Mouse (Mus musculus) liver, embryonic 16.5 days (tissue): Measurements from ENCODE around the gene Trpv2. TPM values are rescaled to one million over a fixed set of nuclear protein-coding genes. Genes with fewer than 3 reads are reported as not detected.
A peak's percentile ranks its signal among the peaks of the same experiment; 100 is the strongest.

Experiments used
- ATAC-seq: fragments of 200-750 bp; cut with Nextera tagmentation; 2 replicates; pipeline ENCODE4 v1.8.0; 2017; ENCODE audit warnings: low read depth, mild to moderate bottlenecking, moderate number of reproducible peaks, moderate library complexity
- H3K27ac ChIP-seq: fragments of 300-500 bp; sonication (generic); 2 replicates; pipeline ENCODE4 v1.5.1; 2014; ENCODE audit warnings: mild to moderate bottlenecking, low read length
- H3K27me3 ChIP-seq: fragments of 300-500 bp; sonication (generic); 2 replicates; pipeline ENCODE4 v1.6.1; 2014; ENCODE audit warnings: low read depth, low read length, mixed read lengths; ENCODE audit not compliant: control insufficient read depth, insufficient read depth
- H3K36me3 ChIP-seq: fragments of 300-500 bp; sonication (generic); 2 replicates; pipeline ENCODE4 v1.6.1; 2014; ENCODE audit warnings: mild to moderate bottlenecking; ENCODE audit not compliant: control insufficient read depth, insufficient read depth
- H3K4me1 ChIP-seq: fragments of 300-500 bp; sonication (generic); 2 replicates; pipeline ENCODE4 v1.6.1; 2014; ENCODE audit warnings: low read depth, low read length, mixed read lengths; ENCODE audit not compliant: control insufficient read depth
- H3K4me2 ChIP-seq: fragments of 300-500 bp; sonication (generic); 2 replicates; pipeline ENCODE4 v1.6.1; 2014; ENCODE audit warnings: low read depth, low read length, mixed read lengths
- H3K4me3 ChIP-seq: fragments of 300-500 bp; sonication (generic); 2 replicates; pipeline ENCODE4 v1.5.1; 2014; ENCODE audit warnings: low read depth, mild to moderate bottlenecking, low read length
- H3K9ac ChIP-seq: fragments of 300-500 bp; sonication (generic); 2 replicates; pipeline ENCODE4 v1.6.1; 2014; ENCODE audit warnings: low read depth, low read length
- H3K9me3 ChIP-seq: fragments of 300-500 bp; sonication (generic); replicated peaks from 2 replicates; pipeline ENCODE4 v1.6.1; 2016; ENCODE audit warnings: low read length; ENCODE audit not compliant: control insufficient read depth
- WGBS: fragments of 180-500 bp; shearing (Covaris S2); extraction: QIAGEN DNeasy Blood & Tissue Kit; methylation state at CpG from one replicate; pipeline ENCODE4 v1.1.7; 2014; ENCODE audit not compliant: insufficient replicate concordance; 5-methylcytosine and 5-hydroxymethylcytosine counted together
- polyA plus RNA-seq: library from polyadenylated mRNA; unstranded; fragments of >200 nt; fragmentation: Nextera tagmentation; extraction: Ambion mirVana; gene quantifications from 2 replicates; pipeline ENCODE4 v1.2.1, GENCODE M21; 2015

Gene Trpv2
- polyA plus RNA-seq, 1 experiment from 2014 or later = 5.0 TPM

DNA sequence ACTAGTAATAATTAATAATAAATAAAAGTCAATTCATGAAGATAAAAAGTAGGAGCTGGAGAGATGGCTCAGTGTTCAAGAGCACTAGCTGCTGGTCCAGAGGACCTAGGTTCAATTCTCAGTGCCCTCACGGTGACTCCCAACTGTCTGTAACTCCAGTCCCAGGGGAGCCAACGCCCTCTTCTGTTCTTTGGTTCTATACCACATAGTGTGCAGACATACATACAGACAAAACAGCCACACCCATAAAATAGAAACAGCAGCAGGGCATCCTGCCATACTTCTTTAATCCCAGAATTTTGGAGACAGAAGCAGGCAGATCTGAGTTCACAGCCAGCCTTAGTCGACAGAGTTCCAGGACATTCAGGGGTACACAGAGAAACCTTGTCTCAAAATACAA is 30.3 kb upstream of the Trpv2 start:
- H3K27ac ChIP-seq = no peak overlapping the region
- H3K4me1 ChIP-seq = peaks cover 5% of the 10 kb centered on the region
- H3K4me2 ChIP-seq = no peak overlapping the region
- no peak overlapping the region for H3K4me3 ChIP-seq
- WGBS = 64% methylated on average over 3 of the region's 3 CpGs
- no peaks in the 10 kb centered on the region for H3K36me3 ChIP-seq
- no peak overlapping the region for H3K9ac ChIP-seq
- no peaks in the 10 kb centered on the region for H3K9me3 ChIP-seq
- H3K27me3 ChIP-seq = 0 out of 2 replicates have a peak, but pooled peaks cover 3% of the 10 kb centered on the region
- ATAC-seq = no peak

- peak overlapping the region; percentile 97 for H3K27ac ChIP-seq
- H3K9me3 ChIP-seq = no peaks in the 10 kb centered on the region
- H3K27me3 ChIP-seq = no peaks in the 10 kb centered on the region
- H3K4me1 ChIP-seq = peaks cover 25% of the 10 kb centered on the region
- H3K36me3 ChIP-seq = peaks cover 19% of the 10 kb centered on the region
- peak overlapping the region; percentile 78 for H3K4me3 ChIP-seq
- H3K9ac ChIP-seq = peak overlapping the region; percentile 90
- WGBS = 16% methylated on average over 5 of the region's 5 CpGs
- H3K4me2 ChIP-seq = peak overlapping the region; percentile 93
- ATAC-seq = peak; percentile 32; the same call in 1 of the 2 replicates
These were observed 24.5 kb upstream of the Trpv2 start for GRCm38 (mm10) chr11:62549782-62550181.

DNA sequence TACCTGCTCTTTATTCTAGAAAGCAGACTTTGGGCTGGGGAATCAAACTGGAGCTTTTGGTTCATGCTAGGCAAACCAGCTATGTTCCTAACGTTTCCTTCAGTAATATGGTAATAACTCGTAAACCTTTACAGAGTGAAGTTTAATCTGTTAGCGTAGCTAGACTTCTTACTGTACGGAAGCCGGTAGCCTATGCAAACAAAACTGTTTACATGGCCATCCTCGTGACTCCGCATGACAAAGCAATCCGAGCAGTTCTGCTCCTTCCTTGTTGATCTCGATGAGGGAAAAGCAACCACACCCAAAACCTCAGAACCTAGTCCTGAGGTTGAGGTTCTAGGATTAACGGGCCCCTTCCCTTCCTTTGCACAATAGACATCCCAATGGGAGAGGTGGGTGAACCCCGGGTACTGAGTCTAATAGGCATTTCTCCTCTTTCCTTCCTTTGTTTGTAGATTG is 24.0 kb upstream of the Trpv2 start:
- Histone ChIP-seq H3K4me2 (peak overlapping the region; percentile 93), H3K4me1 (peaks cover 28% of the 10 kb centered on the region), H3K4me3 (peak overlapping the region; percentile 78), H3K27me3 (no peaks in the 10 kb centered on the region), H3K36me3 (peaks cover 23% of the 10 kb centered on the region), H3K27ac (peak overlapping the region; percentile 97), H3K9me3 (no peaks in the 10 kb centered on the region), H3K9ac (peak overlapping the region; percentile 90)
- WGBS = 1% methylated on average over 11 of the region's 11 CpGs
- peak; percentile 70 for ATAC-seq

- Histone ChIP-seq H3K4me1 (peaks cover 28% of the 10 kb centered on the region), H3K27ac (peak within 1 kb of the TSS; percentile 97), H3K36me3 (peaks cover 26% of the 10 kb centered on the region), H3K27me3 (no peaks in the 10 kb centered on the region), H3K4me3 (peak within 1 kb of the TSS; percentile 78), H3K9ac (peak within 1 kb of the TSS; percentile 90), H3K4me2 (peak within 1 kb of the TSS; percentile 93), H3K9me3 (no peaks in the 10 kb centered on the region)
- under 1% methylated on average over 40 of the region's 40 CpGs for WGBS
- peak; percentile 94 for ATAC-seq
These were observed 23.5 kb upstream of the Trpv2 start, which contains the start of gene Ubb for GRCm38 (mm10) chr11:62550727-62551225. Gene Ubb (plus strand): TSS chr11:62551171.

- H3K4me1 ChIP-seq = peaks cover 28% of the 10 kb centered on the region
- H3K27me3 ChIP-seq = no peaks in the 10 kb centered on the region
- under 1% methylated on average over 58 of the region's 58 CpGs for WGBS
- H3K4me2 ChIP-seq = peak overlapping the region; percentile 58
- peak; percentile 73 for ATAC-seq
- H3K27ac ChIP-seq = peak overlapping the region; percentile 91
- peak overlapping the region; percentile 78 for H3K4me3 ChIP-seq
- peaks cover 26% of the 10 kb centered on the region for H3K36me3 ChIP-seq
- peak overlapping the region; percentile 82 for H3K9ac ChIP-seq
- H3K9me3 ChIP-seq = no peaks in the 10 kb centered on the region
These were observed 22.8 kb upstream of the Trpv2 start for GRCm38 (mm10) chr11:62551226-62552119.

GRCm38 (mm10) chr11:62553186-62553585 is 21.1 kb upstream of the Trpv2 start:
- Histone ChIP-seq H3K9ac (peak overlapping the region; percentile 60), H3K27me3 (no peaks in the 10 kb centered on the region), H3K36me3 (peaks cover 26% of the 10 kb centered on the region), H3K4me1 (peaks cover 28% of the 10 kb centered on the region), H3K4me2 (peak overlapping the region; percentile 84), H3K9me3 (no peaks in the 10 kb centered on the region), H3K4me3 (peak overlapping the region; percentile 67), H3K27ac (no peak overlapping the region)
- ATAC-seq = no peak
- 20% methylated on average over 1 of the region's 1 CpGs for WGBS

GRCm38 (mm10) chr11:62553633-62554032 is 20.7 kb upstream of the Trpv2 start:
- Histone ChIP-seq H3K4me2 (peak overlapping the region; percentile 84), H3K4me3 (peak overlapping the region; percentile 67), H3K4me1 (peaks cover 28% of the 10 kb centered on the region), H3K36me3 (peaks cover 26% of the 10 kb centered on the region), H3K9ac (peak overlapping the region; percentile 60; the same call in 1 of the 2 replicates), H3K9me3 (no peaks in the 10 kb centered on the region), H3K27ac (no peak overlapping the region), H3K27me3 (no peaks in the 10 kb centered on the region)
- ATAC-seq = no peak
- WGBS = 74% methylated on average over 5 of the region's 5 CpGs

GRCm38 (mm10) chr11:62554163-62554855 is 20.0 kb upstream of the Trpv2 start:
- Histone ChIP-seq H3K9me3 (no peaks in the 10 kb centered on the region), H3K27me3 (no peaks in the 10 kb centered on the region), H3K4me3 (peak overlapping the region; percentile 67), H3K36me3 (peaks cover 26% of the 10 kb centered on the region), H3K27ac (0 out of 2 replicates have a peak overlapping the region, but pooled peaks have one; percentile 18), H3K4me1 (peaks cover 28% of the 10 kb centered on the region), H3K9ac (no peak overlapping the region), H3K4me2 (peak overlapping the region; percentile 84)
- ATAC-seq = no peak
- 66% methylated on average over 5 of the region's 5 CpGs for WGBS
